Mouse (Mus musculus) megakaryocyte-erythroid progenitor cell, adult 5-6 weeks (primary cell): ENCODE results near the gene Trap1. TPM values are rescaled to one million over a fixed set of nuclear protein-coding genes. Genes with fewer than 3 reads are reported as not detected.
"Not testable (repeated sequence)": the region's sequence is repeated elsewhere in the genome, so short reads cannot be mapped to it uniquely, and the experiment has no call there.

ENCODE experiments used
- ATAC-seq: replicated peaks from 2 replicates; pipeline ENCODE4 v1.8.0; 2016; ENCODE audit warnings: mild to moderate bottlenecking, inconsistent platforms; ENCODE audit not compliant: severe bottlenecking, poor library complexity, low FRiP score, low TSS enrichment
- total RNA-seq, 2 experiments: library from RNA; stranded (forward) in 1 of 2; stranded (reverse) in 1 of 2; fragments of 200-1000, 215-1000 nt in 1 of 2; fragments of >200 nt in 1 of 2; fragmentation: Nextera tagmentation in 1 of 2; gene quantifications; 2 replicates each; pipeline ENCODE4 v1.2.3; 2014 to 2017

Trap1 gene
- total RNA-seq (2014; fragmentation: Nextera tagmentation) = 137 and 143 TPM in 2 replicates
- total RNA-seq (2017) = 152 and 170 TPM in 2 replicates

GRCm38 (mm10) chr16:4077384-4078061 lies at the start of gene Trap1:
Gene Trap1 (minus strand): TSS chr16:4077827.
- ATAC-seq = peak; percentile 81

GRCm38 (mm10) chr16:4117072-4117471 lies 39.4 kb upstream of the Trap1 start:
- peak; percentile 100 for ATAC-seq

- ATAC-seq = no peak
Observed at GRCm38 (mm10) chr16:4100374-4100773, 22.7 kb upstream of the Trap1 start.

GRCm38 (mm10) chr16:4097521-4097920 lies 19.9 kb upstream of the Trap1 start:
- no peak for ATAC-seq

GRCm38 (mm10) chr16:4096898-4097297 lies 19.3 kb upstream of the Trap1 start:
- ATAC-seq = peak; percentile 91

GRCm38 (mm10) chr16:4096141-4096540 lies 18.5 kb upstream of the Trap1 start:
- no peak for ATAC-seq

- ATAC-seq = no peak
Observed at GRCm38 (mm10) chr16:4087214-4087913, 9.7 kb upstream of the Trap1 start.

- no peak for ATAC-seq
Observed at GRCm38 (mm10) chr16:4085851-4086387, 8.3 kb upstream of the Trap1 start.

GRCm38 (mm10) chr16:4085051-4085450 lies 7.4 kb upstream of the Trap1 start:
- ATAC-seq = no peak

- not testable (repeated sequence) for ATAC-seq
Observed at GRCm38 (mm10) chr16:4080419-4080818, 2.8 kb upstream of the Trap1 start.

- no peak for ATAC-seq
Observed at GRCm38 (mm10) chr16:4079656-4080055, 2.0 kb upstream of the Trap1 start.

GRCm38 (mm10) chr16:4078302-4078701 lies 675 bp upstream of the Trap1 start:
- ATAC-seq = not testable (repeated sequence)

- ATAC-seq = peak; percentile 72
Observed at GRCm38 (mm10) chr16:4074836-4075235, 2.8 kb downstream of the Trap1 start.

- no peak for ATAC-seq
Observed at GRCm38 (mm10) chr16:4074297-4074696, 3.3 kb downstream of the Trap1 start.

- peak; percentile 90 for ATAC-seq
Observed at GRCm38 (mm10) chr16:4068588-4068987, 9.0 kb downstream of the Trap1 start.

- ATAC-seq = no peak
Observed at GRCm38 (mm10) chr16:4064945-4065344, 12.7 kb downstream of the Trap1 start.

GRCm38 (mm10) chr16:4053811-4054210 lies 23.8 kb downstream of the Trap1 start:
- ATAC-seq = no peak

- ATAC-seq = no peak
Observed at GRCm38 (mm10) chr16:4052601-4053000, 25.0 kb downstream of the Trap1 start.

GRCm38 (mm10) chr16:4045524-4045923 lies 32.1 kb downstream of the Trap1 start:
- no peak for ATAC-seq

GRCm38 (mm10) chr16:4044093-4044492 lies 33.5 kb downstream of the Trap1 start:
- no peak for ATAC-seq

- no peak for ATAC-seq
Observed at GRCm38 (mm10) chr16:4041646-4042045, 36.0 kb downstream of the Trap1 start.
